Mouse (Mus musculus): ENCODE data around the gene Bace1. TPM values are rescaled to one million over a fixed set of nuclear protein-coding genes. Genes with fewer than 3 reads are reported as not detected.
"Not testable (repeated sequence)": the region's sequence is repeated elsewhere in the genome, so short reads cannot be mapped to it uniquely, and the experiment has no call there.

Bace1 gene
- total and polyA plus RNA-seq, 2 experiments from 2014 or later, result 17.8 to 52.6 TPM

DNA sequence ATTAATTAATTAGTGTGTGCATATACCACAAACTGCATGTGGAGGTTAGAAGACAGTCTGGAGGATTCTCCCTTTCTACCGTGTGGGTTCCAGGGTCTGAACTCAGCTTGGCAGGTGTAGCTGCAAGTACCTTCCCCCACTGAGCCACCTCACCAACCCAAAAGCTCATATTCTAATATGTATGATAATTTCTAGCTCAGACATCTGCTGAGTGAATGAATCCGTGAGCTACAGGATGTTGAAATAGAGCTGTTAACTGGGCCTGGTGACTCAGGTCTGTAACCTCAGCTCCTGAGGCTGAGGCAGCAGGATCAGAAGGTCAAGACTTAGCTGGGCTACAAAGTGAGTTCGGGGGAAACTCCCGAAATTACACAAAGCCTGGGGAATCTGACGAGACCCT is 4.6 kb downstream of the Bace1 start:
- H3K36me3 ChIP-seq (replicated peaks; ENCODE audit: control insufficient read depth, insufficient read depth, low read length), result no peaks in the 10 kb centered on the region
- 86% methylated on average over 5 of the region's 5 CpGs for WGBS
- peaks cover 27% of the 10 kb centered on the region for H3K4me1 ChIP-seq (ENCODE audit: control insufficient read depth, insufficient read depth)

DNA sequence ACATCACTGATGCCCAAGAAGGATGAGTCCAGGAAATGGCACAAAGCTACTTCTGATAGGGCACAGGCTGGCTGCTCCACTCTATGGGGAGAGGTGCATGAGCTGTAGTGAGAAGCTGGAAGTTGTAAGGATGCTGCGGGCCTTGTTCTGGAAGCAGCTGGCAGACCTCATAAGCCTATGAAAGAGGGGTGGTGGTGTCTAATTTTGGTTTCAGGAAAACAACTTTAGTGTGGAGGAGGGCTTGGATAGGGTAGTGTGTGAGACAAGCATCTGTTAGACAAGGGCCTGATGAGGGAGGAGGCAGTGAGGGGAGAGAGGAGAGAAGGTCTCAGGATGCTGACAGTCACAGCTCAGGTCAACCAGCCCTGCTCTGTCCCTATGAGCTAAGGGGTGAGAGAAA is 5.4 kb downstream of the Bace1 start:
- DNase-seq (ENCODE audit: low spot score) (no peak), ATAC-seq (ENCODE audit: insufficient read depth, low read depth) (no peak)
- H3K27ac ChIP-seq (ENCODE audit: low read depth), result no peak overlapping the region
- no peak overlapping the region for H3K4me2 ChIP-seq (ENCODE audit: low read depth, low read length)
- 83% methylated on average over 1 of the region's 1 CpGs for WGBS
- H3K36me3 ChIP-seq (replicated peaks; ENCODE audit: control insufficient read depth, insufficient read depth, low read length), result no peaks in the 10 kb centered on the region
- H3K9me3 ChIP-seq (replicated peaks; ENCODE audit: control insufficient read depth, low read length), result no peaks in the 10 kb centered on the region
- H3K4me1 ChIP-seq (ENCODE audit: control insufficient read depth, insufficient read depth), result peaks cover 32% of the 10 kb centered on the region
- H3K4me3 ChIP-seq (ENCODE audit: low read depth, low read length), result no peak overlapping the region
- no peaks in the 10 kb centered on the region for H3K27me3 ChIP-seq (ENCODE audit: control insufficient read depth, insufficient read depth, low read length)
- no peak for TF ChIP-seq CTCF (IDR thresholded peaks at IDR 0.05; ENCODE audit: low read depth)
- no peak for TF ChIP-seq EP300 (IDR thresholded peaks at IDR 0.05; ENCODE audit: low read depth)
- no peak overlapping the region for H3K9ac ChIP-seq (replicated peaks; ENCODE audit: low read depth, low read length)

More for the DNA sequence above, 4.6 kb downstream of the Bace1 start:
- Histone ChIP-seq H3K9me3 (replicated peaks; ENCODE audit: control insufficient read depth, low read length) (no peaks in the 10 kb centered on the region), H3K4me2 (ENCODE audit: low read depth, low read length) (no peak overlapping the region), H3K4me3 (ENCODE audit: low read depth, low read length) (no peak overlapping the region), H3K27me3 (ENCODE audit: control insufficient read depth, insufficient read depth, low read length) (no peaks in the 10 kb centered on the region), H3K27ac (ENCODE audit: low read depth) (no peak overlapping the region), H3K9ac (replicated peaks; ENCODE audit: low read depth, low read length) (no peak overlapping the region)
- no peak for ATAC-seq (ENCODE audit: insufficient read depth, low read depth)
- no peak for DNase-seq (ENCODE audit: low spot score)
- TF ChIP-seq CTCF (IDR thresholded peaks at IDR 0.05; ENCODE audit: low read depth) (no peak), EP300 (IDR thresholded peaks at IDR 0.05; ENCODE audit: low read depth) (no peak)

DNA sequence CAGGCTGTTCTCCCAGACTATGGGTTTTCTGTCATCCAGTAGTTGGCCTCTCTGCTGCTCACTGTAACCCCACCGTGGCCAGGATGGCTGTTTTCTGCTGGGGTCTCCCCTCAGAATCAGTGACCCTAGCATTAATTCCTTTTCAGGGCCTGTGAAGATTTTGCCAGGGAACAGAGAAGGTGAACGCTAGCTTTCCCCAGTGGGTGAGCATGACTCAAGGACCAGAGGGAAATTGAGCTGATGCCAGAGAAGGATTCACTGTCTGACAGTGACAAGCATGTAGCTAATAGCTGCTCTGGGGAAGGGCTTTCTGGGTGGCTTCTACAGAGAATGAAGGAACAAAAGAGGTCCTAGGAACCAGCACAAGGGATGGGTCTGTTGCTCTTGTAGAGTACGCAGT is 7.2 kb downstream of the Bace1 start:
- Histone ChIP-seq H3K9me3 (replicated peaks; ENCODE audit: control insufficient read depth, low read length) (no peaks in the 10 kb centered on the region), H3K4me2 (ENCODE audit: low read depth, low read length) (no peak overlapping the region), H3K36me3 (replicated peaks; ENCODE audit: control insufficient read depth, insufficient read depth, low read length) (no peaks in the 10 kb centered on the region), H3K4me3 (ENCODE audit: low read depth, low read length) (no peak overlapping the region), H3K4me1 (ENCODE audit: control insufficient read depth, insufficient read depth) (peaks cover 35% of the 10 kb centered on the region), H3K27ac (ENCODE audit: low read depth) (no peak overlapping the region), H3K27me3 (ENCODE audit: control insufficient read depth, insufficient read depth, low read length) (no peaks in the 10 kb centered on the region), H3K9ac (replicated peaks; ENCODE audit: low read depth, low read length) (no peak overlapping the region)
- DNase-seq (ENCODE audit: low spot score) (no peak), ATAC-seq (ENCODE audit: insufficient read depth, low read depth) (no peak)
- TF ChIP-seq CTCF (IDR thresholded peaks at IDR 0.05; ENCODE audit: low read depth) (no peak), EP300 (IDR thresholded peaks at IDR 0.05; ENCODE audit: low read depth) (no peak)
- 86% methylated on average over 3 of the region's 3 CpGs for WGBS

DNA sequence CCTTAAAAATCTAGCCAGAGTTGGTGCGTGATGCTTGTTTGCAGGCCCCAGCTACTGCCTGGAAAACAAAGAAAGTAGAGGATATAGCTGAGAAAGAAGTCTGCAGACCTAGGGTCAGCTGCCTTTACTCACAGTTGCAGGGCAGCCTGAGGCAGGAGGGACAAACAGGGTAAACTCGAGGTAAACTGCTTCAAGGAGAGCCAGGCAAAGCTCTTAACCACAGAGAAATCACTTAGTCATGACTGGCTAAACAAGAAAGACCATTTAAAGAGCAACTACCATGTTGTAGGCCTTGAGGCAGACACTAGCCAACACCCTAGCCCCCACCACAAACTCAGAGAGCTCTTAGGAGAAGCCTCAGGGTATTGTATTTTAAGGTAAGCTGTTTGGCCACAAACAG is 7.8 kb downstream of the Bace1 start:
- not testable (repeated sequence) for H3K27ac ChIP-seq (ENCODE audit: low read depth); H3K9ac ChIP-seq (replicated peaks; ENCODE audit: low read depth, low read length); H3K9me3 ChIP-seq (replicated peaks; ENCODE audit: control insufficient read depth, low read length); H3K4me3 ChIP-seq (ENCODE audit: low read depth, low read length); H3K27me3 ChIP-seq (ENCODE audit: control insufficient read depth, insufficient read depth, low read length); H3K4me2 ChIP-seq (ENCODE audit: low read depth, low read length); ATAC-seq (ENCODE audit: insufficient read depth, low read depth); H3K36me3 ChIP-seq (replicated peaks; ENCODE audit: control insufficient read depth, insufficient read depth, low read length); DNase-seq (ENCODE audit: low spot score)
- WGBS, result 68% methylated on average over 2 of the region's 2 CpGs
- peaks cover 34% of the 10 kb centered on the region for H3K4me1 ChIP-seq (ENCODE audit: control insufficient read depth, insufficient read depth)

DNA sequence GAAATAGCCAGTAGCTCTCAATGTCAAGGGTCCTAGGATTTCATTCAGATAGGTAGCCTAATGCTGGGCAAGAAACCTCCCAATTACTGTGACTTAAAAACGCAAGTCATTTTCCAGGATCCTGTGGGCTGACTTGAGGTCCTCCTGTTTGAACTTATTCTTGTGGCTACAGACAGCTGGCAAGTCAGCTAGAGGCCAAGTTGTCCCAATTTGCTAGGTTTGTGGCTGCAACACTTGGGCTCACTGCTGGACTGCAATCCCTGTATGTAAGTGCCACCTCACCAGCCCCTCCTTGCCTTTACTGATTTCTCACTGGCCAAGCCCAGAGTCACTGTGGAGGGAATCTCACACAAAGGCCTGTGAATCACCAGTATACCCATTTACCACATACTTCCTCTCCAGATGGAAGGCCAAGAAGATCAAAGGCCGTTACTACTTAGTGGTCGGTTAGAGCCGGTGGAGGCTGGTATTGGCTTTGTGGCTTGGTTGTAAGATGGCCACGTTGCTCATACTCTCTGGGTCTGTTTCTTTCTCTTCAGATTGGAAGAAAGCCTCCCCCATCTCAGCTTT is 8.6 kb downstream of the Bace1 start:
- DNase-seq (ENCODE audit: low spot score) (no peak), ATAC-seq (ENCODE audit: insufficient read depth, low read depth) (no peak)
- H3K9ac ChIP-seq (replicated peaks; ENCODE audit: low read depth, low read length), result no peak overlapping the region
- H3K4me3 ChIP-seq (ENCODE audit: low read depth, low read length), result no peak overlapping the region
- WGBS, result 79% methylated on average over 5 of the region's 5 CpGs
- no peak overlapping the region for H3K27ac ChIP-seq (ENCODE audit: low read depth)
- H3K36me3 ChIP-seq (replicated peaks; ENCODE audit: control insufficient read depth, insufficient read depth, low read length), result 0 out of 2 replicates have a peak, but pooled peaks cover 3% of the 10 kb centered on the region
- H3K4me2 ChIP-seq (ENCODE audit: low read depth, low read length), result no peak overlapping the region
- H3K4me1 ChIP-seq (ENCODE audit: control insufficient read depth, insufficient read depth), result peaks cover 32% of the 10 kb centered on the region
- TF ChIP-seq CTCF (IDR thresholded peaks at IDR 0.05; ENCODE audit: low read depth), result no peak
- TF ChIP-seq EP300 (IDR thresholded peaks at IDR 0.05; ENCODE audit: low read depth), result no peak
- no peaks in the 10 kb centered on the region for H3K9me3 ChIP-seq (replicated peaks; ENCODE audit: control insufficient read depth, low read length)
- H3K27me3 ChIP-seq (ENCODE audit: control insufficient read depth, insufficient read depth, low read length), result no peaks in the 10 kb centered on the region
